Mouse (Mus musculus) right cerebral cortex, postnatal 4 days (tissue): Measurements from ENCODE around the gene Mical2.

ENCODE experiments used
- DNase-seq: peaks from one replicate; pipeline ENCODE4 v3.0.0-alpha.2; 2022

The Mical2 gene

GRCm38 (mm10) chr7:112320052-112320730 lies 94.5 kb downstream of the Mical2 start:
- DNase-seq: no peak

GRCm38 (mm10) chr7:112321798-112322794 lies 96.4 kb downstream of the Mical2 start:
- DNase-seq: no peak

- no peak for DNase-seq
Measured at GRCm38 (mm10) chr7:112324577-112324976, 98.9 kb downstream of the Mical2 start.

- no peak for DNase-seq
Measured at GRCm38 (mm10) chr7:112326852-112327251, 101.2 kb downstream of the Mical2 start.

GRCm38 (mm10) chr7:112328969-112329368 lies 103.3 kb downstream of the Mical2 start:
- DNase-seq: peak; percentile 48

GRCm38 (mm10) chr7:112329496-112329895 lies 103.8 kb downstream of the Mical2 start:
- no peak for DNase-seq

- DNase-seq: no peak
Measured at GRCm38 (mm10) chr7:112330935-112331334, 105.3 kb downstream of the Mical2 start.

- DNase-seq: no peak
Measured at GRCm38 (mm10) chr7:112331804-112332203, 106.1 kb downstream of the Mical2 start.

GRCm38 (mm10) chr7:112332426-112332825 lies 106.8 kb downstream of the Mical2 start:
- DNase-seq: no peak

GRCm38 (mm10) chr7:112333404-112333803 lies 107.7 kb downstream of the Mical2 start:
- DNase-seq: no peak

GRCm38 (mm10) chr7:112336213-112336631 lies 110.6 kb downstream of the Mical2 start:
- peak; percentile 57 for DNase-seq

- peak; percentile 33 for DNase-seq
Measured at GRCm38 (mm10) chr7:112336769-112337168, 111.1 kb downstream of the Mical2 start.

- DNase-seq: no peak
Measured at GRCm38 (mm10) chr7:112337736-112338135, 112.1 kb downstream of the Mical2 start.

GRCm38 (mm10) chr7:112341052-112341451 lies 115.4 kb downstream of the Mical2 start:
- no peak for DNase-seq

- no peak for DNase-seq
Measured at GRCm38 (mm10) chr7:112345687-112346086, 120.0 kb downstream of the Mical2 start.

GRCm38 (mm10) chr7:112351541-112351940 lies 125.9 kb downstream of the Mical2 start:
- no peak for DNase-seq

- no peak for DNase-seq
Measured at GRCm38 (mm10) chr7:112352005-112352404, 126.3 kb downstream of the Mical2 start.

- no peak for DNase-seq
Measured at GRCm38 (mm10) chr7:112353011-112353410, 127.4 kb downstream of the Mical2 start.

- peak; percentile 19 for DNase-seq
Measured at GRCm38 (mm10) chr7:112353939-112354338, 128.3 kb downstream of the Mical2 start.

GRCm38 (mm10) chr7:112354503-112354951 lies 128.9 kb downstream of the Mical2 start:
- peak; percentile 72 for DNase-seq

- DNase-seq: no peak
Measured at GRCm38 (mm10) chr7:112359594-112359993, 133.9 kb downstream of the Mical2 start.

- no peak for DNase-seq
Measured at GRCm38 (mm10) chr7:112362574-112363200, 137.0 kb downstream of the Mical2 start.

- DNase-seq: no peak
Measured at GRCm38 (mm10) chr7:112365864-112366263, 140.2 kb downstream of the Mical2 start.
